Mouse (Mus musculus) kidney, embryonic 16.5 days (tissue): ENCODE data around the gene Ccp110. TPM values are rescaled to one million over a fixed set of nuclear protein-coding genes. Genes with fewer than 3 reads are reported as not detected.

ENCODE experiments used
- ATAC-seq: fragments of 200-750 bp; cut with Nextera tagmentation; 2 replicates; pipeline ENCODE4 v1.8.0; 2017; ENCODE audit warnings: moderate TSS enrichment; ENCODE audit not compliant: low FRiP score, low TSS enrichment
- H3K27ac ChIP-seq: fragments of 300-500 bp; sonication (generic); 2 replicates; pipeline ENCODE4 v1.5.1; 2014; ENCODE audit warnings: low read length
- H3K27me3 ChIP-seq: fragments of 300-500 bp; sonication (generic); 2 replicates; pipeline ENCODE4 v1.6.1; 2014; ENCODE audit warnings: low read length, control low read depth, mixed read lengths; ENCODE audit not compliant: insufficient read depth
- H3K36me3 ChIP-seq: fragments of 300-500 bp; sonication (generic); 2 replicates; pipeline ENCODE4 v1.6.1; 2014; ENCODE audit warnings: low read length, control low read depth, mixed read lengths; ENCODE audit not compliant: insufficient read depth
- H3K4me1 ChIP-seq: fragments of 300-500 bp; sonication (generic); 2 replicates; pipeline ENCODE4 v1.6.1; 2014; ENCODE audit warnings: low read length, control low read depth, mixed read lengths; ENCODE audit not compliant: insufficient read depth
- H3K4me2 ChIP-seq: fragments of 300-500 bp; sonication (generic); replicated peaks from 2 replicates; pipeline ENCODE4 v1.6.1; 2014; ENCODE audit warnings: low read depth, low read length
- H3K4me3 ChIP-seq: fragments of 300-500 bp; sonication (generic); 2 replicates; pipeline ENCODE4 v1.5.1; 2014; ENCODE audit warnings: mild to moderate bottlenecking, low read length
- H3K9ac ChIP-seq: fragments of 300-500 bp; sonication (generic); replicated peaks from 2 replicates; pipeline ENCODE4 v1.6.1; 2014; ENCODE audit warnings: low read length
- H3K9me3 ChIP-seq: fragments of 300-500 bp; sonication (generic); 2 replicates; pipeline ENCODE4 v1.6.1; 2016; ENCODE audit warnings: low read length, control low read depth
- WGBS: fragments of 180-500 bp; shearing (Covaris S2); extraction: QIAGEN DNeasy Blood & Tissue Kit; methylation state at CpG from one replicate; pipeline ENCODE4 v1.1.7; 2014; 5-methylcytosine and 5-hydroxymethylcytosine counted together
- polyA plus RNA-seq: library from polyadenylated mRNA; unstranded; fragments of >200 nt; fragmentation: Nextera tagmentation; extraction: Ambion mirVana; gene quantifications from 2 replicates; pipeline ENCODE4 v1.2.1, GENCODE M21; 2015

The Ccp110 gene
- polyA plus RNA-seq, 1 experiment from 2014 or later: 20.0 TPM

- H3K9ac ChIP-seq: no peak overlapping the region
- 87% methylated on average over 6 of the region's 6 CpGs for WGBS
- no peak for ATAC-seq
Measured at GRCm38 (mm10) chr7:118742278-118742677, 29.9 kb downstream of the Ccp110 start.

GRCm38 (mm10) chr7:118744766-118745165, 32.4 kb downstream of the Ccp110 start:
- ATAC-seq: no peak
- Histone ChIP-seq H3K36me3 (peaks cover 30% of the 10 kb centered on the region), H3K4me1 (peaks cover 7% of the 10 kb centered on the region), H3K4me2 (no peak overlapping the region), H3K27ac (no peak overlapping the region), H3K9me3 (no peaks in the 10 kb centered on the region), H3K27me3 (no peaks in the 10 kb centered on the region), H3K4me3 (no peak overlapping the region), H3K9ac (no peak overlapping the region)
- WGBS: 99% methylated on average over 5 of the region's 5 CpGs

More at GRCm38 (mm10) chr7:118742278-118742677, 29.9 kb downstream of the Ccp110 start:
- Histone ChIP-seq H3K4me2 (no peak overlapping the region), H3K27me3 (no peaks in the 10 kb centered on the region), H3K27ac (no peak overlapping the region), H3K36me3 (peaks cover 10% of the 10 kb centered on the region), H3K9me3 (no peaks in the 10 kb centered on the region), H3K4me3 (no peak overlapping the region), H3K4me1 (peaks cover 7% of the 10 kb centered on the region)

GRCm38 (mm10) chr7:118747891-118748672, 35.7 kb downstream of the Ccp110 start:
- Histone ChIP-seq H3K4me1 (no peaks in the 10 kb centered on the region), H3K9me3 (no peaks in the 10 kb centered on the region), H3K4me3 (no peak overlapping the region), H3K27me3 (no peaks in the 10 kb centered on the region), H3K36me3 (peaks cover 60% of the 10 kb centered on the region), H3K9ac (no peak overlapping the region), H3K4me2 (no peak overlapping the region), H3K27ac (no peak overlapping the region)
- ATAC-seq: no peak
- WGBS: 92% methylated on average over 12 of the region's 12 CpGs

GRCm38 (mm10) chr7:118749706-118750105, 37.4 kb downstream of the Ccp110 start:
- no peaks in the 10 kb centered on the region for H3K9me3 ChIP-seq
- peaks cover 70% of the 10 kb centered on the region for H3K36me3 ChIP-seq
- H3K9ac ChIP-seq: no peak overlapping the region
- no peak overlapping the region for H3K4me3 ChIP-seq
- ATAC-seq: no peak
- H3K4me2 ChIP-seq: no peak overlapping the region
- H3K4me1 ChIP-seq: no peaks in the 10 kb centered on the region
- WGBS: 59% methylated on average over 8 of the region's 8 CpGs
- no peak overlapping the region for H3K27ac ChIP-seq
- H3K27me3 ChIP-seq: no peaks in the 10 kb centered on the region

- Histone ChIP-seq H3K4me3 (no peak overlapping the region), H3K4me2 (no peak overlapping the region), H3K9ac (no peak overlapping the region), H3K27ac (no peak overlapping the region), H3K9me3 (no peaks in the 10 kb centered on the region), H3K27me3 (no peaks in the 10 kb centered on the region), H3K4me1 (no peaks in the 10 kb centered on the region), H3K36me3 (peaks cover 81% of the 10 kb centered on the region)
- 89% methylated on average over 7 of the region's 7 CpGs for WGBS
- ATAC-seq: no peak
Measured at GRCm38 (mm10) chr7:118751625-118752024, 39.3 kb downstream of the Ccp110 start.

- Histone ChIP-seq H3K9ac (no peak overlapping the region), H3K4me3 (no peak overlapping the region), H3K27me3 (no peaks in the 10 kb centered on the region), H3K9me3 (no peaks in the 10 kb centered on the region), H3K4me1 (no peaks in the 10 kb centered on the region), H3K27ac (no peak overlapping the region), H3K4me2 (no peak overlapping the region), H3K36me3 (peaks cover 57% of the 10 kb centered on the region)
- 76% methylated on average over 7 of the region's 7 CpGs for WGBS
- ATAC-seq: no peak
Measured at GRCm38 (mm10) chr7:118755756-118756155, 43.4 kb downstream of the Ccp110 start.

GRCm38 (mm10) chr7:118756490-118757265, 44.3 kb downstream of the Ccp110 start:
- no peak for ATAC-seq
- Histone ChIP-seq H3K4me3 (no peak overlapping the region), H3K9me3 (no peaks in the 10 kb centered on the region), H3K36me3 (peaks cover 59% of the 10 kb centered on the region), H3K4me2 (no peak overlapping the region), H3K4me1 (no peaks in the 10 kb centered on the region), H3K27me3 (no peaks in the 10 kb centered on the region), H3K27ac (no peak overlapping the region), H3K9ac (no peak overlapping the region)
- WGBS: 88% methylated on average over 24 of the region's 24 CpGs

GRCm38 (mm10) chr7:118758369-118758768, 46.0 kb downstream of the Ccp110 start:
- H3K36me3 ChIP-seq: peaks cover 46% of the 10 kb centered on the region
- WGBS: 39% methylated on average over 4 of the region's 4 CpGs
- no peak overlapping the region for H3K27ac ChIP-seq
- H3K4me1 ChIP-seq: no peaks in the 10 kb centered on the region
- H3K27me3 ChIP-seq: no peaks in the 10 kb centered on the region
- H3K4me3 ChIP-seq: no peak overlapping the region
- no peaks in the 10 kb centered on the region for H3K9me3 ChIP-seq
- ATAC-seq: no peak
- no peak overlapping the region for H3K9ac ChIP-seq
- H3K4me2 ChIP-seq: no peak overlapping the region

GRCm38 (mm10) chr7:118759372-118759771, 47.0 kb downstream of the Ccp110 start:
- no peak for ATAC-seq
- no peak overlapping the region for H3K4me2 ChIP-seq
- no peak overlapping the region for H3K27ac ChIP-seq
- peaks cover 39% of the 10 kb centered on the region for H3K36me3 ChIP-seq
- no peaks in the 10 kb centered on the region for H3K4me1 ChIP-seq
- H3K27me3 ChIP-seq: no peaks in the 10 kb centered on the region
- 58% methylated on average over 5 of the region's 5 CpGs for WGBS
- no peaks in the 10 kb centered on the region for H3K9me3 ChIP-seq
- H3K4me3 ChIP-seq: no peak overlapping the region
- no peak overlapping the region for H3K9ac ChIP-seq

GRCm38 (mm10) chr7:118763939-118764338, 51.6 kb downstream of the Ccp110 start:
- H3K36me3 ChIP-seq: peaks cover 15% of the 10 kb centered on the region
- 83% methylated on average over 11 of the region's 11 CpGs for WGBS

More at GRCm38 (mm10) chr7:118763939-118764338, 51.6 kb downstream of the Ccp110 start:
- H3K9ac ChIP-seq: no peak overlapping the region
- H3K4me2 ChIP-seq: no peak overlapping the region
- no peak overlapping the region for H3K4me3 ChIP-seq
- H3K27me3 ChIP-seq: no peaks in the 10 kb centered on the region
- H3K4me1 ChIP-seq: no peaks in the 10 kb centered on the region
- H3K27ac ChIP-seq: no peak overlapping the region
- no peaks in the 10 kb centered on the region for H3K9me3 ChIP-seq
- ATAC-seq: no peak
